Comparison of ENCODE assay signal across 22 mouse cellular contexts in genomic region chr3:50387280-50387679, GRCm38 (mm10). TPM values are rescaled to one million over a fixed set of nuclear protein-coding genes. Genes with fewer than 3 reads are reported as not detected.
DNase-seq lines count a peak whose midpoint lies in the region; ATAC-seq and TF ChIP-seq lines count a peak whose summit lies in the region.
"Had no signal": no experiment of that assay in that cellular context is flagged by ENCODE, and none has a peak within 500 bp of the region (broad histone marks: within the 10 kb centered on the region; RNA-seq: fewer than 3 reads in every experiment).

No protein-coding gene starts in this region.

- H3K36me3 ChIP-seq in forebrain, embryonic 11.5 days (ENCODE audit: control insufficient read depth, insufficient read depth, low read length) = no peaks in the 10 kb centered on the region
- no peaks in the 10 kb centered on the region for H3K36me3 ChIP-seq in forebrain, embryonic 12.5 days (replicated peaks)
- H3K36me3 ChIP-seq in midbrain, embryonic 10.5 days = no peaks in the 10 kb centered on the region
- H3K36me3 ChIP-seq in midbrain, postnatal 0 days (ENCODE audit: insufficient read depth, low read length) = no peaks in the 10 kb centered on the region
- H3K36me3 ChIP-seq in limb, embryonic 10.5 days = no peaks in the 10 kb centered on the region
- H3K36me3 ChIP-seq in midbrain, embryonic 16.5 days (ENCODE audit: control insufficient read depth, insufficient read depth, low read length) = no peaks in the 10 kb centered on the region
- H3K36me3 ChIP-seq: heart, embryonic 13.5 days; liver, embryonic 13.5 days had no signal

- peak; percentile 71 for ATAC-seq in forebrain, embryonic 11.5 days (replicated peaks; ENCODE audit: low FRiP score)
- no peak for ATAC-seq in forebrain, embryonic 12.5 days (ENCODE audit: low FRiP score)
- no peak for ATAC-seq in midbrain, postnatal 0 days (ENCODE audit: low FRiP score)
- ATAC-seq in midbrain, embryonic 16.5 days = peak; percentile 48; the same call in 1 of the 2 replicates

- no peak for DNase-seq in forebrain, embryonic 11.5 days (ENCODE audit: low spot score)
- peak; percentile 47 for DNase-seq in midbrain, embryonic 10.5 days (ENCODE audit: low spot score)
- no peak for DNase-seq in midbrain, postnatal 0 days (ENCODE audit: low spot score)
- no peak for DNase-seq in limb, embryonic 10.5 days (ENCODE audit: low spot score)
- no peak for DNase-seq in thymus, postnatal 4 days
- DNase-seq: adrenal gland, postnatal 25 days; cerebellum, adult 11 months; cerebellum, postnatal 25 days; heart, adult 18-20 months; kidney, adult 18-20 months; kidney, postnatal 36 days; left cerebral cortex, postnatal 4 days; liver, embryonic 13.5 days; lung, embryonic 14.5 days; lung, postnatal 36 days; right cerebral cortex, adult 18-20 months; thymus, postnatal 14 days had no signal

- H3K27ac ChIP-seq in forebrain, embryonic 11.5 days (ENCODE audit: low read depth, low read length) = peak overlapping the region; percentile 4; the same call in 1 of the 2 replicates
- no peak overlapping the region for H3K27ac ChIP-seq in forebrain, embryonic 12.5 days
- peak overlapping the region; percentile 61; the same call in 1 of the 2 replicates for H3K27ac ChIP-seq in midbrain, embryonic 10.5 days (replicated peaks)
- no peak overlapping the region for H3K27ac ChIP-seq in midbrain, postnatal 0 days (ENCODE audit: low read depth, low read length)
- H3K27ac ChIP-seq in limb, embryonic 10.5 days = peak overlapping the region; percentile 57
- H3K27ac ChIP-seq in midbrain, embryonic 16.5 days (ENCODE audit: low read length) = no peak overlapping the region
- H3K27ac ChIP-seq: heart, embryonic 13.5 days; left cerebral cortex, adult 2 months; liver, embryonic 13.5 days had no signal

- H3K9ac ChIP-seq in forebrain, embryonic 11.5 days (ENCODE audit: low read length) = no peak overlapping the region
- no peak overlapping the region for H3K9ac ChIP-seq in forebrain, embryonic 12.5 days
- H3K9ac ChIP-seq in midbrain, postnatal 0 days (replicated peaks; ENCODE audit: low read length, poor library complexity, severe bottlenecking) = no peak overlapping the region
- H3K9ac ChIP-seq in midbrain, embryonic 16.5 days (ENCODE audit: low read depth, low read length) = no peak overlapping the region
- H3K9ac ChIP-seq: heart, embryonic 13.5 days; liver, embryonic 13.5 days; lung, embryonic 14.5 days had no signal

- 37% methylated on average over 4 of the region's 4 CpGs for WGBS in forebrain, embryonic 11.5 days
- WGBS in forebrain, embryonic 12.5 days = 36% methylated on average over 4 of the region's 4 CpGs
- WGBS in midbrain, embryonic 10.5 days = 28% methylated on average over 4 of the region's 4 CpGs
- WGBS in midbrain, postnatal 0 days = 28% methylated on average over 4 of the region's 4 CpGs
- WGBS in limb, embryonic 10.5 days = 68% methylated on average over 4 of the region's 4 CpGs
- 32% methylated on average over 3 of the region's 4 CpGs for WGBS in midbrain, embryonic 16.5 days

- peaks cover 3% of the 10 kb centered on the region; the same call in 1 of the 2 replicates for H3K9me3 ChIP-seq in forebrain, embryonic 11.5 days (ENCODE audit: control insufficient read depth, low read length)
- H3K9me3 ChIP-seq in forebrain, embryonic 12.5 days = 0 out of 2 replicates have a peak, but pooled peaks cover 4% of the 10 kb centered on the region
- no peaks in the 10 kb centered on the region; the same call in 1 of the 2 replicates for H3K9me3 ChIP-seq in midbrain, embryonic 10.5 days (replicated peaks)
- H3K9me3 ChIP-seq in midbrain, postnatal 0 days (ENCODE audit: low read length) = no peaks in the 10 kb centered on the region
- H3K9me3 ChIP-seq in limb, embryonic 10.5 days (replicated peaks) = no peaks in the 10 kb centered on the region
- 0 out of 2 replicates have a peak, but pooled peaks cover 7% of the 10 kb centered on the region for H3K9me3 ChIP-seq in midbrain, embryonic 16.5 days (replicated peaks; ENCODE audit: control insufficient read depth, low read length, poor library complexity, severe bottlenecking)
- H3K9me3 ChIP-seq: liver, embryonic 13.5 days had no signal

- H3K4me1 ChIP-seq in forebrain, embryonic 11.5 days (replicated peaks; ENCODE audit: control insufficient read depth, insufficient read depth, low read length) = 0 out of 2 replicates have a peak, but pooled peaks cover 1% of the 10 kb centered on the region
- H3K4me1 ChIP-seq in forebrain, embryonic 12.5 days = peaks cover 19% of the 10 kb centered on the region
- H3K4me1 ChIP-seq in midbrain, embryonic 10.5 days = peaks cover 41% of the 10 kb centered on the region
- H3K4me1 ChIP-seq in midbrain, postnatal 0 days (ENCODE audit: insufficient read depth, low read length) = no peaks in the 10 kb centered on the region; the same call in 1 of the 2 replicates
- H3K4me1 ChIP-seq in limb, embryonic 10.5 days = peaks cover 33% of the 10 kb centered on the region
- peaks cover 9% of the 10 kb centered on the region for H3K4me1 ChIP-seq in midbrain, embryonic 16.5 days (ENCODE audit: control insufficient read depth, insufficient read depth, low read length)
- H3K4me1 ChIP-seq: liver, embryonic 13.5 days had no signal

- H3K4me2 ChIP-seq in forebrain, embryonic 11.5 days (ENCODE audit: low read depth, low read length, severe bottlenecking) = no peak overlapping the region
- no peak overlapping the region for H3K4me2 ChIP-seq in forebrain, embryonic 12.5 days
- no peak overlapping the region for H3K4me2 ChIP-seq in midbrain, postnatal 0 days (ENCODE audit: low read depth, low read length, poor library complexity, severe bottlenecking)
- no peak overlapping the region for H3K4me2 ChIP-seq in midbrain, embryonic 16.5 days (ENCODE audit: low read length)
- H3K4me2 ChIP-seq: heart, embryonic 13.5 days; liver, embryonic 13.5 days; lung, embryonic 14.5 days had no signal

- no peak overlapping the region for H3K4me3 ChIP-seq in forebrain, embryonic 11.5 days (ENCODE audit: low read depth, low read length)
- no peak overlapping the region for H3K4me3 ChIP-seq in forebrain, embryonic 12.5 days (replicated peaks)
- H3K4me3 ChIP-seq in midbrain, embryonic 10.5 days = no peak overlapping the region
- no peak overlapping the region for H3K4me3 ChIP-seq in midbrain, postnatal 0 days (ENCODE audit: low read depth, low read length)
- no peak overlapping the region for H3K4me3 ChIP-seq in limb, embryonic 10.5 days
- no peak overlapping the region for H3K4me3 ChIP-seq in midbrain, embryonic 16.5 days (ENCODE audit: low read depth, low read length)
- H3K4me3 ChIP-seq: heart, embryonic 13.5 days; left cerebral cortex, adult 2 months; liver, embryonic 13.5 days had no signal

- no peaks in the 10 kb centered on the region for H3K27me3 ChIP-seq in forebrain, embryonic 11.5 days (ENCODE audit: control insufficient read depth, insufficient read depth, low read length)
- H3K27me3 ChIP-seq in forebrain, embryonic 12.5 days = no peaks in the 10 kb centered on the region
- peaks cover 19% of the 10 kb centered on the region for H3K27me3 ChIP-seq in midbrain, embryonic 10.5 days (ENCODE audit: low read depth, poor library complexity, severe bottlenecking)
- H3K27me3 ChIP-seq in midbrain, postnatal 0 days (ENCODE audit: insufficient read depth, low read length) = no peaks in the 10 kb centered on the region
- no peaks in the 10 kb centered on the region for H3K27me3 ChIP-seq in limb, embryonic 10.5 days (ENCODE audit: low read depth, poor library complexity, severe bottlenecking)
- H3K27me3 ChIP-seq in midbrain, embryonic 16.5 days (ENCODE audit: control insufficient read depth, insufficient read depth, low read depth, low read length) = no peaks in the 10 kb centered on the region
- H3K27me3 ChIP-seq: CH12.LX; heart, embryonic 13.5 days; liver, embryonic 13.5 days had no signal

- TF ChIP-seq CTCF in midbrain, postnatal 0 days (IDR thresholded peaks at IDR 0.05) = no peak

RNA-seq across cellular contexts. Expression of gene Slc7a11, which starts 56.1 kb away (rescaled TPM):
- polyA plus RNA-seq in forebrain, embryonic 11.5 days (2014; fragmentation: Nextera tagmentation; extraction: Ambion mirVana) = 1.3 and 1.5 TPM in 2 replicates
- 2.3 and 2.8 TPM in 2 replicates for polyA plus RNA-seq in forebrain, embryonic 12.5 days (2016; fragmentation: Nextera tagmentation; extraction: Ambion mirVana)
- 0.62 and 0.66 TPM in 2 replicates for polyA plus RNA-seq in midbrain, embryonic 10.5 days (2016; fragmentation: Nextera tagmentation; extraction: Ambion mirVana)
- 21.7 and 26.0 TPM in 2 replicates for total RNA-seq in midbrain, postnatal 0 days (2014; rRNA removed)
- polyA plus RNA-seq in midbrain, postnatal 0 days (2015; fragmentation: Nextera tagmentation; extraction: Ambion mirVana) = 3.3 and 3.9 TPM in 2 replicates
- 1.8 and 3.6 TPM in 2 replicates for polyA plus RNA-seq in limb, embryonic 10.5 days (2016; fragmentation: Nextera tagmentation; extraction: Ambion mirVana)
- 2.1 and 2.7 TPM in 2 replicates for polyA plus RNA-seq in midbrain, embryonic 16.5 days (2015; fragmentation: Nextera tagmentation; extraction: Ambion mirVana)

Comparison
In these comparisons a context has a peak if more than half of its experiments do, and no peak if none do; other contexts are left out.
1. ATAC-seq: peak in forebrain, embryonic 11.5 days (single experiment) and midbrain, embryonic 16.5 days (single experiment); none in forebrain, embryonic 12.5 days (single experiment) and midbrain, postnatal 0 days (single experiment).
2. H3K27ac ChIP-seq: peak in forebrain, embryonic 11.5 days (single experiment), midbrain, embryonic 10.5 days (single experiment) and limb, embryonic 10.5 days (single experiment); none in forebrain, embryonic 12.5 days (single experiment), midbrain, postnatal 0 days (single experiment) and midbrain, embryonic 16.5 days (single experiment).